Mouse (Mus musculus) retina, postnatal 1 day (tissue): ENCODE measurements at regions not wholly inside any gene's neighbourhood (a gene's known extent, or its start where the extent isn't known, plus 50 kb on each side); places are given as distances from the start of the nearest gene placed in this dataset.
A peak's percentile ranks its signal among the peaks of the same experiment; 100 is the strongest.

Experiments used
- DNase-seq: peaks from one replicate; pipeline ENCODE4 v3.0.0-alpha.2; 2012

DNA sequence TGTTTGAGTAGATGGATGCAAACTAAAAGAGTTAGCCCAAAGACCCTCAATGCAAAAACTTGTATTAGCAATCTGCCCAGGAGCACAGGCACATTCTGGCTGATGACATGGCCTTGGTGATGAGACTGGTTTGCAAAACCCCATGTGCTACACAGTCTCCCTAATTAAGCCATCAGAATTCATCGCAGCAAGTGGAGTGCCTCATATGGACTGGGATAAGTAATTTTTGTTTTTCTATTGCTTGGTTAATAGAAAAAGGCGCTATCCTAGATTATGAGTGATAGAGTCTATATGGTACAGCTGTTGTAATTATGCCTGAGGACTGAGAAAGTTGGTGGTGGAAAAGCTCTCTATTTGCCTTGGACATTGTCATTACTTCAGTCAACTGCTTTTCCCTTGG, 155.2 kb upstream of the Robo1 start:
- DNase-seq, result no peak

DNA sequence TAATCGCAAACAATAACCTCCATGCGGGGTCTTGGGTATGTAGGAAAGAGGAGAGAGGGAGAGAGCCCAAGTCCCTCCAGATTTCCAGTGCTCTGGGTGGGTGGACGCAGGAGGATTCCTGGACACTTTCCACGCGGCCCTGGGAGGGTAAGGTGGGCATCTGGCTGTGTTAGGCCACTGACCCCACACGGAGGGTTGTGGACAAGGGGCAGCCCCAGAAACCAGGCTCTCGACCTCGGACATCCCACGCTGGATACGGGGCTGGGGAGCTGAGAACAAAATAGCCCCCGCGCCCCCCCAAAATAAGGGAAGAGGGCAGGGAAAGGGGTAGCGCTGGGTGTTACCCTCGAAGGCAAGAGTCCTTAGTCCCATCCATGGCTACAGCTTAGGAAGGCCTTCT, 150.2 kb upstream of the Robo1 start:
- DNase-seq, result no peak

DNA sequence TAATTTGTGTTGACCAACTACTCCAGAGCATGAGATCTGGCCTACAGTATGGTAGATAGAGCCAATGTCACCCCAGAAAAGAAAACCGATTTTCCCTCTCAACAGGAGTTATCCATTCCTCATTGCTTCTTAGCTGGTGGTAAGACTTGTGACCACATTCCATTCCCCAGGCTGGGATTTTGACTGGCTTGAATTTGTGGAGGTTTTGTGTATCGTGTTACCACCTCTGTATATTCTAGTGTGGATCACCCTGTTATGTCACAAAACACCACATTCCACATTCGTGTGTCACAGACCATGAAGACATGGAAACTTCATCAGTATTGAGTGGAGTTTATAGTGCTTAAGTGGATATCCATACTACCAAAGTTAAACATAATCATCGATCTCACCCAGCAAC, 148.7 kb upstream of the Robo1 start:
- no peak for DNase-seq

DNA sequence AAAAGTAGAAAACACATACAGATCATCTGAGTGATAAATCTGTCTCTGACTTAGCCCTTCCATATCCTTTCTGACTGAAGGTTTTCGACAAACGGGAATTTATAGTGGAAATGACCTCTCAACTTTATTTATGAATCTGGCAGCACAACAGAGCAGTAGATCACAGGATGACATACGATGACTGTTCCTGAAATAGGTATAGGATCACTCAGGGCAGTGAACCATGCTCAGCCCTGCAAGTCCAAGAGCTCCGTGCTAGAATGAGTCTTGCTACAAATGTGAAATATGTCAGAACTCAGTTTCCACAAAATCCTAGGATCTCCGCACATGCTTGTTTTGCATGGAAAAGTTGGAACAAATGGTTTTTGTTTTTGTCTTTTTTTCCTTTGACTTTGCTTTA, 132.4 kb upstream of the Robo1 start:
- no peak for DNase-seq

DNA sequence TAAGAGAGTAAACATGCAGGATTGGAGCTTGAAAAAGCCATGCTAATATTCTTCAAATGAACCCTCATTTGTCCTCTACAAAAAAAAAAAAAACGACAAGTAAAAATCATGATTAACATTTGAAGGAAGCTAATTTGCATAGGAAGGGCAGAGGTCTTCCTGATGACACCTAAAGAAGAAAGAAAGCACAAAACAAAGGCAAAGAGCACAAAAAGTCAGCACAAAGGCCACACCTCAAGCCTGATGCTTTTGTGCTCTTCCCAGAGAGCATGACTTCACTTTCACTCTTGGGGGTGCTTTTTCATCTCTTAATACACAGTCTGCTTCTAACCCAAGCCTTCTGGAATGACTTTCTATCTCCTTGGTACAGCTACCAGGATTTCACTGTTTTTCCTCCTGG, 113.8 kb upstream of the Robo1 start:
- DNase-seq, result no peak

DNA sequence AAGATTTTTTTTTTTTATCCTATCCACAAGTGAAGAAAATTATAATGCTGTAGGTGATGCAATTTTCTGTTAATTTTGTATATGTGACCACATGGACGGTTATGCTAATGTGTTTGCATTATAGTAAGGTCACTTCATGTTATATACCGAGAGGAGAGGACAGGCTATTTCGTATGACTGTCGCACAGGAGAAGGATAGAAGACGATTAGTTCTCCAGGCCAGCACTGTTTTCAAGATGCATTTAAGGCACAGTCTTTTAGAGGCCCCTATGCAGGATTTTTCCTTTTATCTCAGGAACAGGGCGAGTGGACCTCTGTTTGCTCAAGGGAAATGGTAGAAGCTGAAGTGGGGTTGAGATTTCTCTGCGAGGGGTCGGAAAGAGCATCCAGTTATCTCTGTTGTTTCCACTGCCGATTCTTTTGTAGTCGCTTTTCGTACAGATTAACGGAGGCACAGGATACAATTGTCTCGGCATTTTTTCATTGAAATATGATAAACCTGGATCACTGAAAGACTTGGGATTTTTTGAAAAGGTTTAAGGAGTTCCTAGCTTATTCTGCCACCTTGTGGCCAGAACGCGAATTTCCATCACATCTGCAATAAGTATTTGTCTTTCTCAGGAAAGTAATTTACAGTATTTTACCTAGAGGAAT, 92.6 kb upstream of the Robo1 start:
- DNase-seq, result peak; percentile 70

DNA sequence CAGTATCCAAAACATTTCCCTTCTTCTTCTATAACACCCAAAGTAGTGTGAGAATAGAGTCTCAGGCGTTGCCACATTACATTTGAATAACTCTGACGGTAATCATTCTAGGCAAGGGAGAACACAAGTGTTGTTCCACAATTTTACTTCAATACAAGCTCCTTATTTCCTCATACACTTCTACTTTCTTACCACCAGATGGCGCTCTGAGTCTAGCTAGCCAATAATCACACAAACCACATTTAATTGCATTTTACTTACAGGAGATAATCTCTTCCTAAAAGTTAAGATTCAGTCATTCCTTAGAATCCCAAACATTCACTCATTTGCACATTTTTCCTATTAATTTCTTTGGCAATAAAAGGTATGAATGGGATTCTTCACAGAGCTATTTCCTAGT, 90.1 kb upstream of the Robo1 start:
- DNase-seq, result peak; percentile 74

DNA sequence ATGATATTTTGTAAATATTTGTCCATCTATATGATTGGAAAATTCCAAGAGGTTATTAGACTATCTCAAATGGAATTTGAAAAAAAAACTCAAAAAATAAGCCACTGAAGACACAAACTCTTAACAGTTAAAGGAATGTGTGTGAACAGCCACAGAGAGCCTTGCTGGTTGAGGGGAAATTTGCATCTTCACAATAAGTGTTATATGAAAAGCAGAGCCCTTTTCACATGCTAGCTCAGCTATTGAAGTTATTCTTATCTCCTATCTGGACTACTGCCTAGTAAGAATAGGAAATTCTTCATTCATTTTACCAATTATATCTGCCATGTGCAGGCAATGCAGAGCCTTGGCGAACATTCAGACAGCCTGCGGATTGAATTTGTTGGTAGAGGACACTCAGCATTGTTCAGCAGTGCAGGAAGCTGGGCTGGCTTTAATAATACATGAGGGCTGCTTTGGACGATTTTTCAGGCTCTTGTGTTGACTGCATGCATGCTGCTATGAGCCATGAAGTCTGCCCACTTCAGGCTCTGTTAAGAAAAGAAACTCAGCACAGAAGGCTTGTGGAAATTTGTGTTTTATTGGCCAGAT, 86.1 kb upstream of the Robo1 start:
- peak; percentile 41 for DNase-seq

DNA sequence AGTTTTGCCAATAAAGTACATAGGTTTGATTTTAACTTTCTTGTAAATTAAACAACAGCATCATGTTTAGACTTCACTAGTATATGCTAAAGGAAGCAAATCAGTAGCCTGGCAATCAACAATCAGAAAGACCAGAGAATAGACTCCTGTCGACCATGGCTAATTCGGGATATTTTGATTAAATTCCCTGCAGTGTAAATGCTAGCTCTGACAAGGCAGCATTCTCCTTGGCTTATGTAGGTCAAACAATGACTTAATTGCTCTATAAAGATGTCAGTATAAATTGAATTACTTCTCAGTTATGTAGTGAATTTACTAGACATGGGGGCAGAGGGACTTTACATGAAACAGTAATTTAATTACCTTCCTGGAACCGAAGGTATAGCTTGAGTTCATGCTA, 84.2 kb upstream of the Robo1 start:
- peak; percentile 72 for DNase-seq

DNA sequence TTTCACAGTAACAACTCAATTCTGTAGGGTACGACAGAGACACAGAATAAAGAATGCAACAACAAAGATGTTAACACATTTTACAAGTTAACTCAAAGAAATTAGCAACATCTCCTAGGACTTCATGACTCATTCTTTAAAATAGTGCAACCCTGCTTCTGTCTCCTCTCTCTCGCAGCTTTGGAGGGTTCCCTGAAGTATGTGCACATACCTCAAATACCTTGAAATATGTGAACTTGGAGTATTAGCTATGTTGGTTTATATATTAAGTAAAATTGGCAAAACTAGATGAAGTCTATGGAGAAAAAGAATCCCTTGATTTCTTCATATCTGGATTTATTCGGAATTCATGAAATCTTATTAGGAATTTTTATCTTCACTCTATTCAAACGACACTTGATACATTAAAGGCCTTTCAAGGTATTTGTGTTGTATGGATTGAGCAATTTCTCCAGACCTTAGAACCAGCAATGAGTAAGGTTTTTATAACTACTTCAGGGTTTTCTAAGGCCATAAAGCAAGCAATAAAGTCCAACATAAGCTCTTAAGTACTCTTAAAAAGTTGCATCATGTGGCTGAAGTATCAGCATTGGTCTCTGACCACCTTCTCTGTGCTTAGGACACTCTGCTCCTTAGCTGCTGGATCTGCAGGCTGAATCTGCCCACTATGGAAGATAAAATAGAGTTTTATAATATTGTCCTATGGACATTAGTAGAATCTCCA, 82.8 kb upstream of the Robo1 start:
- no peak for DNase-seq

DNA sequence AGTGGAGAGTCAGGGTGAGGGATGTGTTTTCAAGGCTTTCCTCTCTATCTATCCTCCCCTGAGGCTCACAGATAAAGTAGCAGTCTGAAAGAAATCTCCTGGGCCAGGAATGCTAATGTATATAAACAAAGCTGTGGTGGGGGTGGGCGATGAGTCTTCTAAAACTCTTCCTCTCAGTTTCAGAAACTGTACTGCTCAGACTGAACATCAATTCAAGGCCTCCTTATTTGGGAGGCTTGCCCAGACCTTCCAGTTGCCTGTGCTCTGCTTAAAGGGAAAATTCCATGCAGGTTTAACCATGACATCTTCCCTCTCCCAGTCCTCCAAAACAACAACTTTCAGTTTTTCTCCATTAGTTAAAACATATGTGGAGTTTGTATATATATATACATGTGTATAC, 73.7 kb upstream of the Robo1 start:
- no peak for DNase-seq

DNA sequence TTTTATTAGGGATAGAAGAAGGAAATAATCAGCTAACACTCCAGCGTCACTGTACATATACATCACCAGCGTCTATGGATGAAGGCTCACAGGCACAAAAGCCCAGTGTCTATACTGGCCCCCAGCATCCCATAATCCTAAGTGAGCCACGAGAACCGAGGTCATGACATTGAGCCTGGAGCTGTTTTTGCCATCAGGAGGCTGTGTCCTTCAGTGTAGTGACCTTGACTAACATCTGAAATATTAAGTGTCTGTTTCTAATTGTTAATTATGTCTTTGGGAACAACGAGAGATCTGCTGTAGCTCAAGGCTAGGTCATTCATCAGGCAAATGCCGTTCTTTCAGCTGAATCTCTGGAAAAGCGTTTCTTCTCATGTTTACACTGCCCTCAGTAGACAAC, 68.5 kb upstream of the Robo1 start:
- DNase-seq, result no peak

DNA sequence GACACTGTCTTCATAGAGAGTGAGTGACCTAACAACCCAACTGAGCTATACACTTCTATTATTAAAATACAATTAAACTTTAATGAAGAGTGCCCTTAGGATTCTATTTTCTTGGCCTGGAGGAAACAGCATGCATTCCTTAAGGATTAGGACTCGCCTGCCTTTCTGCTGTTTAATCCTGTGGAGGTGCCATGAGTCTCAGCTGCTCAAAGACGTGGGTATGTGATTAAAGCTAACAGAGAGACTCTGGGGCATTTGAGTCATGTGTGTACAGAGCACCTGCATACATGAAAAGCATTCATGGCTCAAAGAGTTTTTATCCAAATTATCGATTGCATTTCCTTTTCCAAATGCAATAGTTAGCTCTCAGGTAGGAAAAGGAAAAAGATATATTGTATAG, 51.7 kb upstream of the Robo1 start:
- DNase-seq, result no peak
